Mouse (Mus musculus) kidney, adult 11 months (tissue): ENCODE measurements at regions not wholly inside any gene's neighbourhood (a gene's known extent, or its start where the extent isn't known, plus 50 kb on each side); places are given as distances from the start of the nearest gene placed in this dataset.

ENCODE experiments used
- DNase-seq: peaks from one replicate; pipeline ENCODE4 v3.0.0; 2022

- DNase-seq: no peak
Observed at GRCm38 (mm10) chr16:24341736-24342135, 51.6 kb upstream of the Lpp start.

GRCm38 (mm10) chr16:24340646-24341045 is 52.7 kb upstream of the Lpp start:
- no peak for DNase-seq

- DNase-seq: no peak
Observed at GRCm38 (mm10) chr16:24339320-24340265, 53.7 kb upstream of the Lpp start.

- no peak for DNase-seq
Observed at GRCm38 (mm10) chr16:24338404-24338803, 54.9 kb upstream of the Lpp start.

- no peak for DNase-seq
Observed at GRCm38 (mm10) chr16:24334389-24334788, 58.9 kb upstream of the Lpp start.

GRCm38 (mm10) chr16:24331446-24332020 is 61.8 kb upstream of the Lpp start:
- DNase-seq: no peak

- DNase-seq: no peak
Observed at GRCm38 (mm10) chr16:24326571-24326970, 66.7 kb upstream of the Lpp start.

GRCm38 (mm10) chr16:24326046-24326445 is 67.3 kb upstream of the Lpp start:
- no peak for DNase-seq

GRCm38 (mm10) chr16:24324917-24325316 is 68.4 kb upstream of the Lpp start:
- DNase-seq: no peak

- no peak for DNase-seq
Observed at GRCm38 (mm10) chr16:24318723-24319437, 74.4 kb upstream of the Lpp start.

GRCm38 (mm10) chr16:24313544-24314326 is 79.6 kb upstream of the Lpp start:
- peak; percentile 12 for DNase-seq

GRCm38 (mm10) chr16:24305391-24305790 is 87.9 kb upstream of the Lpp start:
- DNase-seq: no peak

- no peak for DNase-seq
Observed at GRCm38 (mm10) chr16:24296790-24297189, 96.5 kb upstream of the Lpp start.

- DNase-seq: peak; percentile 31
Observed at GRCm38 (mm10) chr16:24295626-24296440, 97.5 kb upstream of the Lpp start.

GRCm38 (mm10) chr16:24284215-24284614 is 109.1 kb upstream of the Lpp start:
- DNase-seq: no peak

- DNase-seq: peak; percentile 80
Observed at GRCm38 (mm10) chr16:24282194-24282683, 111.1 kb upstream of the Lpp start.

GRCm38 (mm10) chr16:24281561-24281960 is 111.7 kb upstream of the Lpp start:
- no peak for DNase-seq

GRCm38 (mm10) chr16:24277857-24278256 is 115.5 kb upstream of the Lpp start:
- no peak for DNase-seq

GRCm38 (mm10) chr16:24262701-24263100 is 130.6 kb upstream of the Lpp start:
- no peak for DNase-seq

GRCm38 (mm10) chr16:24259711-24260230 is 133.5 kb upstream of the Lpp start:
- no peak for DNase-seq

GRCm38 (mm10) chr16:24258991-24259390 is 134.3 kb upstream of the Lpp start:
- DNase-seq: no peak
